Mouse (Mus musculus): Measurements from ENCODE around the gene Krtcap2. TPM values are rescaled to one million over a fixed set of nuclear protein-coding genes. Genes with fewer than 3 reads are reported as not detected.
A peak's percentile ranks its signal among the peaks of the same experiment; 100 is the strongest.

Gene Krtcap2
- total and polyA plus RNA-seq, 2 experiments from 2014 or later = 41.8 to 192 TPM

DNA sequence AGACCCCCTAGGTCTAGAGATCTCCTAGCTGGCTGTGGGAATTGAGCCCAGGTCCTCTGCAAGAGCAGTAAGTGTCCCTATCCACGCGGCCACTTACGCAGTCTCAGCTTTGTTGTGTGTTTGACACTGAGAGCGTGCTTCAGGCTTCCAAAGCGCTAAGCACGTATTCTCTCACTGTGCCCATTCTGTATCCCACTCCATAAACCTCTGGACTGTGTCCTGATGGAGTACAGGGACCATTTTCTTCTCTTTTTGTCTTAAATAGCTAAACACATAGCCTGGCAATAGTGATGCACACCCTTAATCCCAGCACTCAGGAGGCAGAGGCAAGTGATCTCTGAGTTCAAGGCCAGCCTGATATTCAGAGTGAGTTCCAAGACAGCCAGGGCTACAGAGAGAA is 53.1 kb downstream of the Krtcap2 start:
- no peak overlapping the region for H3K4me2 ChIP-seq (ENCODE audit: low read depth, low read length)
- no peak overlapping the region for H3K4me3 ChIP-seq (ENCODE audit: low read depth, low read length)
- TF ChIP-seq EP300 (IDR thresholded peaks at IDR 0.05; ENCODE audit: low read depth) (no peak), CTCF (IDR thresholded peaks at IDR 0.05; ENCODE audit: low read depth) (no peak)
- no peaks in the 10 kb centered on the region for H3K36me3 ChIP-seq (replicated peaks; ENCODE audit: control insufficient read depth, insufficient read depth, low read length)
- no peak overlapping the region for H3K9ac ChIP-seq (replicated peaks; ENCODE audit: low read depth, low read length)
- 83% methylated on average over 6 of the region's 6 CpGs for WGBS
- H3K27me3 ChIP-seq (ENCODE audit: control insufficient read depth, insufficient read depth, low read length) = no peaks in the 10 kb centered on the region
- no peaks in the 10 kb centered on the region for H3K9me3 ChIP-seq (replicated peaks; ENCODE audit: control insufficient read depth, low read length)
- H3K4me1 ChIP-seq (ENCODE audit: control insufficient read depth, insufficient read depth) = peaks cover 6% of the 10 kb centered on the region; the same call in 1 of the 2 replicates
- ATAC-seq (ENCODE audit: insufficient read depth, low read depth) = no peak
- H3K27ac ChIP-seq (ENCODE audit: low read depth) = no peak overlapping the region
- no peak for DNase-seq (ENCODE audit: low spot score)

GRCm38 (mm10) chr3:89299499-89299898 is 53.7 kb downstream of the Krtcap2 start:
- TF ChIP-seq CTCF (IDR thresholded peaks at IDR 0.05; ENCODE audit: low read depth) (0 out of 2 replicates have a peak, but pooled peaks have one; percentile 3), EP300 (IDR thresholded peaks at IDR 0.05; ENCODE audit: low read depth) (no peak)
- DNase-seq (ENCODE audit: low spot score) (no peak), ATAC-seq (ENCODE audit: insufficient read depth, low read depth) (no peak; the same call in 1 of the 2 replicates)
- Histone ChIP-seq H3K4me1 (ENCODE audit: control insufficient read depth, insufficient read depth) (peaks cover 6% of the 10 kb centered on the region; the same call in 1 of the 2 replicates), H3K9me3 (replicated peaks; ENCODE audit: control insufficient read depth, low read length) (no peaks in the 10 kb centered on the region), H3K4me3 (ENCODE audit: low read depth, low read length) (peak overlapping the region; percentile 36), H3K36me3 (replicated peaks; ENCODE audit: control insufficient read depth, insufficient read depth, low read length) (no peaks in the 10 kb centered on the region), H3K4me2 (ENCODE audit: low read depth, low read length) (peak overlapping the region; percentile 64), H3K27ac (ENCODE audit: low read depth) (no peak overlapping the region), H3K27me3 (ENCODE audit: control insufficient read depth, insufficient read depth, low read length) (no peaks in the 10 kb centered on the region), H3K9ac (replicated peaks; ENCODE audit: low read depth, low read length) (peak overlapping the region; percentile 37; the same call in 1 of the 2 replicates)
- 3% methylated on average over 14 of the region's 14 CpGs for WGBS

MicroRNAs within 50 kb of the gene (microRNA counts, 519-probe panel; counts per million panel counts)
- microRNA mmu-miR-92b = not detected

Small RNA genes within 50 kb of the gene (microRNA-seq; reads per million reads assigned to microRNA genes)
- gene Mir92b = 12.0 reads per million, percentile 32 among the genes with 10 or more reads in this experiment

Other genes with a start within 250 kb of the Krtcap2 start
- gene Rusc1, start 152.7 kb upstream of the Krtcap2 start, total RNA-seq (2014; rRNA removed; ENCODE audit: low replicate concordance) = 8.7 and 9.8 TPM in 2 replicates
- gene Rusc1, start 152.7 kb upstream of the Krtcap2 start, polyA plus RNA-seq (2015; fragmentation: Nextera tagmentation; extraction: Ambion mirVana) = 8.5 and 8.6 TPM in 2 replicates
- gene Gm43738, start 144.9 kb upstream of the Krtcap2 start, total RNA-seq (2014; rRNA removed; ENCODE audit: low replicate concordance) = not detected in 2 replicates
- not detected in 2 replicates for gene Gm43738, start 144.9 kb upstream of the Krtcap2 start, polyA plus RNA-seq (2015; fragmentation: Nextera tagmentation; extraction: Ambion mirVana)
- gene Fdps, start 144.0 kb upstream of the Krtcap2 start, total RNA-seq (2014; rRNA removed; ENCODE audit: low replicate concordance) = 111 and 131 TPM in 2 replicates
- gene Fdps, start 144.0 kb upstream of the Krtcap2 start, polyA plus RNA-seq (2015; fragmentation: Nextera tagmentation; extraction: Ambion mirVana) = 72.8 and 81.1 TPM in 2 replicates
- not detected in 2 replicates for gene Pklr, start 109.8 kb upstream of the Krtcap2 start, total RNA-seq (2014; rRNA removed; ENCODE audit: low replicate concordance)
- gene Pklr, start 109.8 kb upstream of the Krtcap2 start, polyA plus RNA-seq (2015; fragmentation: Nextera tagmentation; extraction: Ambion mirVana) = 0.04 TPM in 1 of 2 replicates, not detected in the other
- gene Hcn3, start 85.8 kb upstream of the Krtcap2 start, total RNA-seq (2014; rRNA removed; ENCODE audit: low replicate concordance) = 1.1 TPM in 1 of 2 replicates, not detected in the other
- gene Hcn3, start 85.8 kb upstream of the Krtcap2 start, polyA plus RNA-seq (2015; fragmentation: Nextera tagmentation; extraction: Ambion mirVana) = 0.15 and 0.32 TPM in 2 replicates
- 22.7 and 24.7 TPM in 2 replicates for gene Clk2, start 81.2 kb upstream of the Krtcap2 start, total RNA-seq (2014; rRNA removed; ENCODE audit: low replicate concordance)
- 8.2 and 8.5 TPM in 2 replicates for gene Clk2, start 81.2 kb upstream of the Krtcap2 start, polyA plus RNA-seq (2015; fragmentation: Nextera tagmentation; extraction: Ambion mirVana)
- gene Scamp3, start 68.5 kb upstream of the Krtcap2 start, total RNA-seq (2014; rRNA removed; ENCODE audit: low replicate concordance) = 54.4 and 60.7 TPM in 2 replicates
- 65.9 and 70.3 TPM in 2 replicates for gene Scamp3, start 68.5 kb upstream of the Krtcap2 start, polyA plus RNA-seq (2015; fragmentation: Nextera tagmentation; extraction: Ambion mirVana)
- 2.1 and 2.2 TPM in 2 replicates for gene Fam189b, start 62.8 kb upstream of the Krtcap2 start, total RNA-seq (2014; rRNA removed; ENCODE audit: low replicate concordance)
- gene Fam189b, start 62.8 kb upstream of the Krtcap2 start, polyA plus RNA-seq (2015; fragmentation: Nextera tagmentation; extraction: Ambion mirVana) = 5.6 and 5.7 TPM in 2 replicates
- gene Gba, start 43.0 kb upstream of the Krtcap2 start, total RNA-seq (2014; rRNA removed; ENCODE audit: low replicate concordance) = 36.2 and 36.4 TPM in 2 replicates
- 20.1 and 20.8 TPM in 2 replicates for gene Gba, start 43.0 kb upstream of the Krtcap2 start, polyA plus RNA-seq (2015; fragmentation: Nextera tagmentation; extraction: Ambion mirVana)
- 21.4 and 26.4 TPM in 2 replicates for gene Thbs3, start 30.8 kb upstream of the Krtcap2 start, total RNA-seq (2014; rRNA removed; ENCODE audit: low replicate concordance)
- 16.4 and 17.4 TPM in 2 replicates for gene Thbs3, start 30.8 kb upstream of the Krtcap2 start, polyA plus RNA-seq (2015; fragmentation: Nextera tagmentation; extraction: Ambion mirVana)
- 101 and 247 TPM in 2 replicates for gene Mtx1, start 18.9 kb upstream of the Krtcap2 start, total RNA-seq (2014; rRNA removed; ENCODE audit: low replicate concordance)
- 96.7 and 99.3 TPM in 2 replicates for gene Mtx1, start 18.9 kb upstream of the Krtcap2 start, polyA plus RNA-seq (2015; fragmentation: Nextera tagmentation; extraction: Ambion mirVana)
- gene Muc1, start 16.9 kb upstream of the Krtcap2 start, total RNA-seq (2014; rRNA removed; ENCODE audit: low replicate concordance) = 9.3 TPM in 1 of 2 replicates, not detected in the other
- gene Muc1, start 16.9 kb upstream of the Krtcap2 start, polyA plus RNA-seq (2015; fragmentation: Nextera tagmentation; extraction: Ambion mirVana) = 0.20 and 0.69 TPM in 2 replicates
- gene Trim46, start 343 bp downstream of the Krtcap2 start, total RNA-seq (2014; rRNA removed; ENCODE audit: low replicate concordance) = 0.08 and 0.62 TPM in 2 replicates
- gene Trim46, start 343 bp downstream of the Krtcap2 start, polyA plus RNA-seq (2015; fragmentation: Nextera tagmentation; extraction: Ambion mirVana) = 0.44 and 0.45 TPM in 2 replicates
- 271 and 450 TPM in 2 replicates for gene Dpm3, start 13.4 kb downstream of the Krtcap2 start, total RNA-seq (2014; rRNA removed; ENCODE audit: low replicate concordance)
- 80.3 and 85.9 TPM in 2 replicates for gene Dpm3, start 13.4 kb downstream of the Krtcap2 start, polyA plus RNA-seq (2015; fragmentation: Nextera tagmentation; extraction: Ambion mirVana)
- gene Slc50a1, start 24.6 kb downstream of the Krtcap2 start, total RNA-seq (2014; rRNA removed; ENCODE audit: low replicate concordance) = 33.7 and 54.2 TPM in 2 replicates
- gene Slc50a1, start 24.6 kb downstream of the Krtcap2 start, polyA plus RNA-seq (2015; fragmentation: Nextera tagmentation; extraction: Ambion mirVana) = 50.7 and 52.0 TPM in 2 replicates
- gene Efna1, start 35.2 kb downstream of the Krtcap2 start, total RNA-seq (2014; rRNA removed; ENCODE audit: low replicate concordance) = 43.1 and 46.2 TPM in 2 replicates
- gene Efna1, start 35.2 kb downstream of the Krtcap2 start, polyA plus RNA-seq (2015; fragmentation: Nextera tagmentation; extraction: Ambion mirVana) = 37.2 and 38.4 TPM in 2 replicates
- not detected in 2 replicates for gene Efna3, start 77.0 kb downstream of the Krtcap2 start, total RNA-seq (2014; rRNA removed; ENCODE audit: low replicate concordance)
- 0.12 and 0.44 TPM in 2 replicates for gene Efna3, start 77.0 kb downstream of the Krtcap2 start, polyA plus RNA-seq (2015; fragmentation: Nextera tagmentation; extraction: Ambion mirVana)
- gene Efna4, start 92.1 kb downstream of the Krtcap2 start, total RNA-seq (2014; rRNA removed; ENCODE audit: low replicate concordance) = 2.7 and 7.2 TPM in 2 replicates
- 2.6 and 3.5 TPM in 2 replicates for gene Efna4, start 92.1 kb downstream of the Krtcap2 start, polyA plus RNA-seq (2015; fragmentation: Nextera tagmentation; extraction: Ambion mirVana)
- 99.0 and 115 TPM in 2 replicates for gene Adam15, start 104.0 kb downstream of the Krtcap2 start, total RNA-seq (2014; rRNA removed; ENCODE audit: low replicate concordance)
- gene Adam15, start 104.0 kb downstream of the Krtcap2 start, polyA plus RNA-seq (2015; fragmentation: Nextera tagmentation; extraction: Ambion mirVana) = 72.3 and 82.2 TPM in 2 replicates
- 0.39 TPM in 1 of 2 replicates, not detected in the other for gene Dcst2, start 116.0 kb downstream of the Krtcap2 start, total RNA-seq (2014; rRNA removed; ENCODE audit: low replicate concordance)
- gene Dcst2, start 116.0 kb downstream of the Krtcap2 start, polyA plus RNA-seq (2015; fragmentation: Nextera tagmentation; extraction: Ambion mirVana) = 0.07 TPM in 1 of 2 replicates, not detected in the other
- gene Dcst1, start 119.3 kb downstream of the Krtcap2 start, total RNA-seq (2014; rRNA removed; ENCODE audit: low replicate concordance) = 0.50 TPM in 1 of 2 replicates, not detected in the other
- 0.10 and 0.29 TPM in 2 replicates for gene Dcst1, start 119.3 kb downstream of the Krtcap2 start, polyA plus RNA-seq (2015; fragmentation: Nextera tagmentation; extraction: Ambion mirVana)
- 13.8 and 18.4 TPM in 2 replicates for gene Zbtb7b, start 148.8 kb downstream of the Krtcap2 start, total RNA-seq (2014; rRNA removed; ENCODE audit: low replicate concordance)
- gene Zbtb7b, start 148.8 kb downstream of the Krtcap2 start, polyA plus RNA-seq (2015; fragmentation: Nextera tagmentation; extraction: Ambion mirVana) = 2.4 and 2.6 TPM in 2 replicates
- not detected in 2 replicates for gene Lenep, start 156.8 kb downstream of the Krtcap2 start, total RNA-seq (2014; rRNA removed; ENCODE audit: low replicate concordance)
- not detected in 2 replicates for gene Lenep, start 156.8 kb downstream of the Krtcap2 start, polyA plus RNA-seq (2015; fragmentation: Nextera tagmentation; extraction: Ambion mirVana)
- gene Flad1, start 165.9 kb downstream of the Krtcap2 start, total RNA-seq (2014; rRNA removed; ENCODE audit: low replicate concordance) = 50.9 and 79.3 TPM in 2 replicates
- 46.6 and 50.8 TPM in 2 replicates for gene Flad1, start 165.9 kb downstream of the Krtcap2 start, polyA plus RNA-seq (2015; fragmentation: Nextera tagmentation; extraction: Ambion mirVana)
- gene Cks1b, start 172.4 kb downstream of the Krtcap2 start, total RNA-seq (2014; rRNA removed; ENCODE audit: low replicate concordance) = 83.7 and 100 TPM in 2 replicates
- 127 and 129 TPM in 2 replicates for gene Cks1b, start 172.4 kb downstream of the Krtcap2 start, polyA plus RNA-seq (2015; fragmentation: Nextera tagmentation; extraction: Ambion mirVana)
- gene Shc1, start 172.5 kb downstream of the Krtcap2 start, total RNA-seq (2014; rRNA removed; ENCODE audit: low replicate concordance) = 82.1 and 125 TPM in 2 replicates
- 35.0 and 35.8 TPM in 2 replicates for gene Shc1, start 172.5 kb downstream of the Krtcap2 start, polyA plus RNA-seq (2015; fragmentation: Nextera tagmentation; extraction: Ambion mirVana)
- 24.1 and 49.8 TPM in 2 replicates for gene Pygo2, start 184.2 kb downstream of the Krtcap2 start, total RNA-seq (2014; rRNA removed; ENCODE audit: low replicate concordance)
- 9.6 and 10.4 TPM in 2 replicates for gene Pygo2, start 184.2 kb downstream of the Krtcap2 start, polyA plus RNA-seq (2015; fragmentation: Nextera tagmentation; extraction: Ambion mirVana)
- gene Pbxip1, start 190.7 kb downstream of the Krtcap2 start, total RNA-seq (2014; rRNA removed; ENCODE audit: low replicate concordance) = 73.2 and 81.0 TPM in 2 replicates
- 75.7 and 84.4 TPM in 2 replicates for gene Pbxip1, start 190.7 kb downstream of the Krtcap2 start, polyA plus RNA-seq (2015; fragmentation: Nextera tagmentation; extraction: Ambion mirVana)
- gene Pmvk, start 208.6 kb downstream of the Krtcap2 start, total RNA-seq (2014; rRNA removed; ENCODE audit: low replicate concordance) = 26.2 and 38.0 TPM in 2 replicates
- 50.7 and 52.9 TPM in 2 replicates for gene Pmvk, start 208.6 kb downstream of the Krtcap2 start, polyA plus RNA-seq (2015; fragmentation: Nextera tagmentation; extraction: Ambion mirVana)